Mouse (Mus musculus): ENCODE data around the gene Slc51b. TPM values are rescaled to one million over a fixed set of nuclear protein-coding genes. Genes with fewer than 3 reads are reported as not detected.

Gene Slc51b
- polyA plus RNA-seq, 1 experiment from 2014 or later: not detected

Other genes with a start within 250 kb of the Slc51b start
- gene Parp16, start 227.6 kb downstream of the Slc51b start, polyA plus RNA-seq (2015; fragmentation: Nextera tagmentation; extraction: Ambion mirVana): 5.4 and 5.6 TPM in 2 replicates
- 0.09 and 0.16 TPM in 2 replicates for gene Cilp, start 157.8 kb downstream of the Slc51b start, polyA plus RNA-seq (2015; fragmentation: Nextera tagmentation; extraction: Ambion mirVana)
- 47.2 and 50.0 TPM in 2 replicates for gene Clpx, start 128.7 kb downstream of the Slc51b start, polyA plus RNA-seq (2015; fragmentation: Nextera tagmentation; extraction: Ambion mirVana)
- 9.3 and 10.6 TPM in 2 replicates for gene Pdcd7, start 76.9 kb downstream of the Slc51b start, polyA plus RNA-seq (2015; fragmentation: Nextera tagmentation; extraction: Ambion mirVana)
- gene Ubap1l, start 61.9 kb downstream of the Slc51b start, polyA plus RNA-seq (2015; fragmentation: Nextera tagmentation; extraction: Ambion mirVana): 0.14 TPM in 1 of 2 replicates, not detected in the other
- 5.0 and 5.5 TPM in 2 replicates for gene Kbtbd13, start 31.3 kb downstream of the Slc51b start, polyA plus RNA-seq (2015; fragmentation: Nextera tagmentation; extraction: Ambion mirVana)
- gene Rasl12, start 24.4 kb downstream of the Slc51b start, polyA plus RNA-seq (2015; fragmentation: Nextera tagmentation; extraction: Ambion mirVana): 49.9 and 52.6 TPM in 2 replicates
- gene Mtfmt, start 12.8 kb upstream of the Slc51b start, polyA plus RNA-seq (2015; fragmentation: Nextera tagmentation; extraction: Ambion mirVana): 18.6 and 19.3 TPM in 2 replicates
- gene Spg21, start 38.0 kb upstream of the Slc51b start, polyA plus RNA-seq (2015; fragmentation: Nextera tagmentation; extraction: Ambion mirVana): 88.6 and 97.0 TPM in 2 replicates
- not detected in 2 replicates for gene Ankdd1a, start 97.2 kb upstream of the Slc51b start, polyA plus RNA-seq (2015; fragmentation: Nextera tagmentation; extraction: Ambion mirVana)
- gene Plekho2, start 157.1 kb upstream of the Slc51b start, polyA plus RNA-seq (2015; fragmentation: Nextera tagmentation; extraction: Ambion mirVana): 21.7 TPM in 2 replicates
- gene Pif1, start 164.2 kb upstream of the Slc51b start, polyA plus RNA-seq (2015; fragmentation: Nextera tagmentation; extraction: Ambion mirVana): 16.6 and 19.0 TPM in 2 replicates
- 15.1 and 16.6 TPM in 2 replicates for gene Rbpms2, start 206.7 kb upstream of the Slc51b start, polyA plus RNA-seq (2015; fragmentation: Nextera tagmentation; extraction: Ambion mirVana)
- gene Oaz2, start 245.0 kb upstream of the Slc51b start, polyA plus RNA-seq (2015; fragmentation: Nextera tagmentation; extraction: Ambion mirVana): 396 and 422 TPM in 2 replicates

All from lung, embryonic 15.5 days (tissue).